Mouse (Mus musculus) embryonic fibroblast, embryonic 13.5 days (primary cell): ENCODE measurements around the gene Ltc4s. TPM values are rescaled to one million over a fixed set of nuclear protein-coding genes. Genes with fewer than 3 reads are reported as not detected.

Source experiments
- H3K27ac ChIP-seq: 2 replicates; pipeline ENCODE4 v1.5.1; 2012; ENCODE audit warnings: low read length, control low read depth, inconsistent platforms; ENCODE audit not compliant: insufficient read depth
- H3K4me1 ChIP-seq: 2 replicates; pipeline ENCODE4 v1.6.1; 2011; ENCODE audit warnings: low read length; ENCODE audit not compliant: control insufficient read depth, insufficient read depth
- H3K4me3 ChIP-seq: 2 replicates; pipeline ENCODE4 v1.5.1; 2011; ENCODE audit warnings: mild to moderate bottlenecking, control low read depth, low read length; ENCODE audit not compliant: insufficient read depth
- CTCF ChIP-seq: IDR thresholded peaks from 2 replicates; pipeline ENCODE4 v1.5.1; 2011; ENCODE audit warnings: mild to moderate bottlenecking, control low read depth, low read length, moderate library complexity, borderline replicate concordance; ENCODE audit not compliant: insufficient read depth
- POLR2A ChIP-seq: IDR thresholded peaks from 2 replicates; pipeline ENCODE4 v1.6.1; 2011; ENCODE audit warnings: low read depth, mild to moderate bottlenecking, control low read depth, low read length, moderate library complexity
- polyA plus RNA-seq: library from polyadenylated mRNA; stranded (reverse); fragments of >200 nt; gene quantifications from 2 replicates; pipeline ENCODE4 v1.2.4, GENCODE M21; 2011; ENCODE audit warnings: low read depth; ENCODE audit not compliant: missing spikeins, insufficient read length

Ltc4s gene
- 0.83 TPM in 1 of 2 replicates, not detected in the other for polyA plus RNA-seq

GRCm38 (mm10) chr11:50238324-50238723 lies at the start of gene Ltc4s:
Gene Ltc4s (minus strand): TSS chr11:50238616.
- Histone ChIP-seq H3K27ac (no peak within 1 kb of the TSS), H3K4me1 (peaks cover 6% of the 10 kb centered on the region; the same call in 1 of the 2 replicates), H3K4me3 (peak within 1 kb of the TSS; percentile 44)
- no peak for TF ChIP-seq CTCF
- TF ChIP-seq POLR2A, result no peak

GRCm38 (mm10) chr11:50286428-50286827 lies 48.0 kb upstream of the Ltc4s start:
- Histone ChIP-seq H3K27ac (no peak overlapping the region), H3K4me3 (no peak overlapping the region), H3K4me1 (peaks cover 5% of the 10 kb centered on the region; the same call in 1 of the 2 replicates)
- TF ChIP-seq POLR2A, result no peak
- no peak for TF ChIP-seq CTCF

- no peak overlapping the region for H3K27ac ChIP-seq
- H3K4me1 ChIP-seq, result peaks cover 7% of the 10 kb centered on the region
- no peak for TF ChIP-seq POLR2A
- no peak for TF ChIP-seq CTCF
- no peak overlapping the region for H3K4me3 ChIP-seq
Measured at GRCm38 (mm10) chr11:50285696-50286095, 47.3 kb upstream of the Ltc4s start.

- no peak overlapping the region for H3K27ac ChIP-seq
- TF ChIP-seq CTCF (no peak), POLR2A (no peak)
- no peak overlapping the region for H3K4me3 ChIP-seq
- peaks cover 7% of the 10 kb centered on the region for H3K4me1 ChIP-seq
Measured at GRCm38 (mm10) chr11:50285263-50285662, 46.8 kb upstream of the Ltc4s start.

GRCm38 (mm10) chr11:50280053-50280452 lies 41.6 kb upstream of the Ltc4s start:
- H3K4me3 ChIP-seq, result no peak overlapping the region
- peaks cover 13% of the 10 kb centered on the region for H3K4me1 ChIP-seq
- no peak for TF ChIP-seq CTCF
- TF ChIP-seq POLR2A, result no peak
- H3K27ac ChIP-seq, result no peak overlapping the region

GRCm38 (mm10) chr11:50279005-50279404 lies 40.6 kb upstream of the Ltc4s start:
- Histone ChIP-seq H3K27ac (no peak overlapping the region), H3K4me3 (no peak overlapping the region), H3K4me1 (peaks cover 15% of the 10 kb centered on the region)
- TF ChIP-seq POLR2A (no peak), CTCF (no peak)

- H3K4me1 ChIP-seq, result peaks cover 15% of the 10 kb centered on the region
- TF ChIP-seq CTCF (no peak), POLR2A (no peak)
Measured at GRCm38 (mm10) chr11:50277706-50278105, 39.3 kb upstream of the Ltc4s start.

GRCm38 (mm10) chr11:50277025-50277424 lies 38.6 kb upstream of the Ltc4s start:
- Histone ChIP-seq H3K4me3 (no peak overlapping the region), H3K27ac (no peak overlapping the region), H3K4me1 (peaks cover 15% of the 10 kb centered on the region)
- TF ChIP-seq CTCF (no peak), POLR2A (no peak)

More at GRCm38 (mm10) chr11:50277706-50278105, 39.3 kb upstream of the Ltc4s start:
- Histone ChIP-seq H3K4me3 (no peak overlapping the region), H3K27ac (no peak overlapping the region)

GRCm38 (mm10) chr11:50275568-50276151 lies 37.2 kb upstream of the Ltc4s start:
- H3K4me3 ChIP-seq, result no peak overlapping the region
- peaks cover 12% of the 10 kb centered on the region for H3K4me1 ChIP-seq
- TF ChIP-seq POLR2A, result no peak
- no peak for TF ChIP-seq CTCF
- H3K27ac ChIP-seq, result peak overlapping the region; percentile 89

GRCm38 (mm10) chr11:50275077-50275476 lies 36.7 kb upstream of the Ltc4s start:
- peak overlapping the region; percentile 89 for H3K27ac ChIP-seq

GRCm38 (mm10) chr11:50272819-50273218 lies 34.4 kb upstream of the Ltc4s start:
- peaks cover 12% of the 10 kb centered on the region for H3K4me1 ChIP-seq
- TF ChIP-seq CTCF (no peak), POLR2A (no peak)
- no peak overlapping the region for H3K4me3 ChIP-seq
- no peak overlapping the region for H3K27ac ChIP-seq

More at GRCm38 (mm10) chr11:50275077-50275476, 36.7 kb upstream of the Ltc4s start:
- TF ChIP-seq POLR2A, result no peak
- no peak for TF ChIP-seq CTCF
- Histone ChIP-seq H3K4me3 (no peak overlapping the region), H3K4me1 (peaks cover 12% of the 10 kb centered on the region)
